Mouse (Mus musculus) ovary, adult 18-20 months (tissue): Measurements from ENCODE around the gene Arhgef33.
"Not testable (repeated sequence)": the region's sequence is repeated elsewhere in the genome, so short reads cannot be mapped to it uniquely, and the experiment has no call there.

Experiments
- DNase-seq: peaks from one replicate; pipeline ENCODE4 v3.0.0; 2022; ENCODE audit warnings: low spot score, mixed read lengths

The Arhgef33 gene

DNA sequence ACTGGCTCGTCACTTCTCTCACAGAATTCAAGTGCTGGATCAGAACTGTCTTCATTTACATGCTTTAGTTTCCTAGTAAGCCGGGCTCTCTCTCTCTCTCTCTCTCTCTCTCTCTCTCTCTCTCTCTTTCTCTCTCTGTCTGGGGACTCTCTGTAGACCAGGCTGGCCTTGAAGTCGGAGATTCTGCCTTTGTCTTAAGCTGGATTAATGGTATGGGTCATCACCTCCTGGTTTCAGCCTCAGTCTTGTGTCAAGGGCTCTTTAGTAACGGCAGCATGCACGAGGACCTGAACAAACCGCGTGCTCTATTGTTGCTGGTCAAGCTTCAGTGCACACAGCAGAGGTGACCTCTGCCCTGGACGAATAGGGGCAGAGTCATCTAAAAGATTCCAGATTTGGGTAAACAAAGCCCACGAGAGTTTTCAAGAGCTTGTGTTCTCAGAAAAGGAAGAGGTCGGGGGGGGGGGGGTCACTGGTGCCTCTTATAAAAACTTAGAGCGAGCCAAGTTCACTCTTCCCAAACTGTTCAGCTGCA is 39.5 kb downstream of the Arhgef33 start:
- no peak for DNase-seq

DNA sequence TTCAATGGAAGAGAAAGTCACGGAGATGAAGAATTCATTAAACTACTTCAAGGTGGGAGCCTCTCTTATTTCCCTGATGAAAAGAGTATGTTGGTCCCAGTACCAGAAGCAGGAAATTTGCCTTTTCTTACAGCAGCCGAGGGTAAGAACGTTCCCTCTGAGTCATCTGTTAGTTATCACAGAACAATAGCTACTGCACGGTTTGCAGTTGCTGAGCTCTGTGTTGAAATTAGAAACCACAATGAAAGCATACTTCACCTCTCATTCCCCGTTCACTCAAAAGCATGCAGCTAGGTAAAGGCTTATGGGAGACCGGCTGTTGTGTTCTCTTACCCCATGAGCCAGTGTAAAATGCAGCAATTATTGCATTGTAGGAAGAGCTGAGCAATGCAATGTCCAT is 40.0 kb downstream of the Arhgef33 start:
- DNase-seq: no peak

DNA sequence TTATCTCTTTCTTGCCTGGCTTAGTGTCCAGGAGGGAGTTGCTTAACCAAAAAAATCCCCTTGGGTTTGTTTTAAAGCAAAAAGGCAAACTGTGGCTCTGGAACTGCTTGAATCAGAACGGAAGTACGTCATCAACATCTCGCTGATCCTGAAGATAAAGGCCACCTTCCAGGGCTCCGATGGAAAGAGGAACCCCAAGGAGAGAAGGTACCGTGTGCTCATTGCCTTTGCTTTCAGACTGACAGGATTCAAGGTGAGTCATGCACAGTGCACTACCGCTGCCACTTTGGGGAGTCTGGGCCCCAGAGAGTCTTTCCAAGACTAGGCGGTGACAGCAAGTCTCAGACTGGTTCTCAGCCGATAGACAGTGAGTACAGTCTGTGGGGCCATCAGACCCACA is 53.0 kb downstream of the Arhgef33 start:
- no peak for DNase-seq

DNA sequence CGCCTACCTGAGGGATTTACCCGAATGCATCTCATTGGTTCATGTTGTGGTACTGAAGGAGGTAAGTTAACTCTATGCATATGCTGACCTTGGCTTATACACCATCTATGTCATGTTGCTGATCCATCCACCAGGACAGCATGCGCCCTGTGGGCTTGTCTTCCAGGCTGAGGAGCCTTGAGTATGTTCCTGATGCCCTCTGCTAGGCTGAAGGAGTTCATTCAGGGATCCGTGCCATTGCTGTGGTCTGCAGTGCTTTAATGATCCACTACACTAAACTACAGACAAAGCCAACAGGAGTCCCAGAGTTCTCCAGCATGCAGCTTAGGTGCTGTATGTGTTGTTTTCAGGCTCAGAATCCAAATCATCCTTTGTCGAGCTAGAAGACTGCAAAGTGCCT is 60.1 kb downstream of the Arhgef33 start:
- no peak for DNase-seq

DNA sequence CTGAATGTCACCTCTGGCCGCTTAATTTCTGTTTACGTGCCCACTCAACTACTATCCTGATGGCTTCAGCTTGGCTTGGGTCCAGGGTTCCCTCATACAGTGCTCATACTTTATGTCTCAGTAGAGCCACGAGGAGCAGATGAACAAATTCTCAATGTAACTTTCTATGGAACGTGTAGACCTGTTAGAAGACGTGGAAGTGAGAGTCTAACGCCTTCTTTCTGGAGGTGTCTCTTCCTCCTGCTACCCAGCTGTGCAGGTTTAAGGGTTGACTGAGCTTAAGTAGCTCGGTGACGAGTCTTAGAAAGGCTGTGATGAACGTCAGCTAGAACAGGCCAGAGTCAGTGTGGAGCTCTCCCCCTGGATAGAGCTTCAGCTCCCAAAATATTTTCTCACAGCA is 61.4 kb downstream of the Arhgef33 start:
- DNase-seq: no peak

DNA sequence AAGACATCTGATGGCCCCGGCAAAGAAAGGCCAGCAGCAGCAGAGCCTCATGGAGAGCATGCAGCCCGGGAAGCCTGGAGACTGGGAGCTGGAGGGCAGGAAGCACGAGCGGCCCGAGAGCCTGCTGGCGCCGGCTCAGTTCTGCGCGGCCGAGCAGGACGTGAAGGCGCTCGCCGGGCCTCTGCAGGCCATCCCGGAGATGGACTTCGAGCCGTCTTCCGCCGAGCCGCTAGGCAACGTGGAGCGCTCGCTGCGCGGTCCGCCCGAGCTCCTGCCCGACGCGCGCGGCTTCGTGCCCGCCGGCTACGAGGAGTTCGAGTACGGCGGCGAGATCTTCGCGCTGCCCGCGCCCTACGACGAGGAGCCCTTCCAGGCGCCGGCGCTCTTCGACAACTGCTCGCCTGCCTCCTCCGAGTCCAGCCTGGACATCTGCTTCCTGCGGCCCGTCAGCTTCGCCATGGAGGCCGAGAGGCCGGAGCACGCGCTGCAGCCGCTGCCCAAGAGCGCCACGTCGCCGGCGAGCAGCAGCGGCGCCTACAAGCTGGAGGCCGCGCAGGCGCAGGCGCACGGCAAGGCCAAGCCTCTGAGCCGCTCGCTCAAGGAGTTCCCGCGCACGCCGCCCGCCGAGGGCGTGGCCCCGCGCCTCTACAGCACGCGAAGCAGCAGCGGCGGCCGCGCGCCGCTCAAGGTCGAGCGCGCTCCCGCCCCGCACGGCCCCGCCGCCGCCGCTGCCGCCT is 66.0 kb downstream of the Arhgef33 start, which contains the start of gene Gm10190:
Gm10190 (minus strand) TSS at position 553 of the 737 bp plus-strand sequence.
- DNase-seq: peak; percentile 87

DNA sequence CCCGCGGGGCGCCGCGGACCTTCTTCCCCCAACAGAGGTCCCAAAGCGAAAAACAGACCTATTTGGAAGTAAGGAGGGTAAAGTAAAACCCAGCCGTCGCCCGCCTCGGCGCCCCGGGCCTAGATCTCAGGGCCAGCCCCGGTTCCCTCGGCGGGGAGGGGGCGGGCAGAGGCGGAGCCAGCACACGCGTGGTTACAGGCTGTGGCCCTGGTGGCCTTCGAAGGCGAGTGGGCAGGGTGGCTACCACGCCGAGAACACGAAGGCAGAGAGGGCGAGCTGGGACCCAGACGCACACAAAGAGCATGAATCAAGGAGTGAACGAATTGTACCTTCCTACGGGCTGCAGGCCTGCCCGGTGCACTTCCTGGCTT is 66.5 kb downstream of the Arhgef33 start:
- no peak for DNase-seq

DNA sequence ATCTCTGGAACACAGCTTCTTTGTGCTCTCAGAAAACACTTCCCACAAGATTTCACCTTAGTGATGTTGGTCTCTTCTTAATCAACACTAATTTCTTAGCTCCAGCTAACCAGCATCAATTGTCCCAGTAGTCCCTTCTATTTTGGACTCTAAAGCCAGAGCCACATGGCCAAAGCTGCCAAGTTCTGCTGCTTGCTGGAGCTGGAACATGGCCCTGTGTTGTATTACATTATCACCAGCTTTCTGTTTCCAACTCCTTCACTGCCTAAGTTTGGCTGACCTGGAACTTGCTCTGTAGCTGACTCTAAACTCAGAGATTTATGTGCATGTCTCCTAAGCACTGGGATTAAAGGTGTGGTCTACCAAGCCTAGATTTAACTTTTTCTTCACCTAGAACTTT is 71.2 kb downstream of the Arhgef33 start:
- not testable (repeated sequence) for DNase-seq

DNA sequence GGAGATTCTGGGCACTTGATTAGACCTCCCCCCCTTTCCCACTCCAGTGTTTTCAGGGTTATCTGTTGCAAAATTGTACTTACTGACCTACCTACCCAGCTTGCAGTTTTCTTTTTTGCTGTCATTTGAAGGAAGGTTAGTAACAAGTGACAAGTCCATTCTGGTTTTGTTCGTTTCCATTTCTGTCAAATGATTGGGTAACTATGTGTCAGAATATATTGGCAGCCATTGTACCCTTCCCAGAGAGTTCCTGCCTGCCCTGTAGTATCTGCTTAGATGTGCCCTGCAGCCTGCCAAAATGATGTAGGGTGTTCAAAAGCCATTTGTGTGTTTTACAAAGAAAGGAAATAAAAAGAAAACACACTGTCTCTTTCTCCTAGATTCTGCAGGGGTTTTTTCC is 78.5 kb downstream of the Arhgef33 start:
- DNase-seq: no peak

DNA sequence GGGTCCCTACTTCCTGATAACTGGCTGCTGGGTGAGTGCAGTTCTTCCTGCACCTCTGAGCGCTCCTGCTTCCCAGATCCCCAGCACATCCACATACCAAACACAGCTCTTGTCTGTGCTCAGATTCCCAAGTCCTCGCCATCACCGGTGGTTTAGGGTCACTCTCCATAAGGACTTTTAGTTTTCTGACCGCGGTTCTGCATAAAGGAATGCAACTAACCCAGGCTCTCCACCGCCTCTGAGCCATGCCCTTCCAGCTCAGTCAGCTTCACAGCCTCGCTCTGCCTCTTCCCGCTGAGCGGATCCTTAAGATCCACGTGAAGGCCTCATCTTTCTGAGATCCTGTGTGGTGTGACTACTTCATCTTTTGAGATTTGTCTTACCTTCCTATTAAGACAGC is 82.8 kb downstream of the Arhgef33 start:
- no peak for DNase-seq

DNA sequence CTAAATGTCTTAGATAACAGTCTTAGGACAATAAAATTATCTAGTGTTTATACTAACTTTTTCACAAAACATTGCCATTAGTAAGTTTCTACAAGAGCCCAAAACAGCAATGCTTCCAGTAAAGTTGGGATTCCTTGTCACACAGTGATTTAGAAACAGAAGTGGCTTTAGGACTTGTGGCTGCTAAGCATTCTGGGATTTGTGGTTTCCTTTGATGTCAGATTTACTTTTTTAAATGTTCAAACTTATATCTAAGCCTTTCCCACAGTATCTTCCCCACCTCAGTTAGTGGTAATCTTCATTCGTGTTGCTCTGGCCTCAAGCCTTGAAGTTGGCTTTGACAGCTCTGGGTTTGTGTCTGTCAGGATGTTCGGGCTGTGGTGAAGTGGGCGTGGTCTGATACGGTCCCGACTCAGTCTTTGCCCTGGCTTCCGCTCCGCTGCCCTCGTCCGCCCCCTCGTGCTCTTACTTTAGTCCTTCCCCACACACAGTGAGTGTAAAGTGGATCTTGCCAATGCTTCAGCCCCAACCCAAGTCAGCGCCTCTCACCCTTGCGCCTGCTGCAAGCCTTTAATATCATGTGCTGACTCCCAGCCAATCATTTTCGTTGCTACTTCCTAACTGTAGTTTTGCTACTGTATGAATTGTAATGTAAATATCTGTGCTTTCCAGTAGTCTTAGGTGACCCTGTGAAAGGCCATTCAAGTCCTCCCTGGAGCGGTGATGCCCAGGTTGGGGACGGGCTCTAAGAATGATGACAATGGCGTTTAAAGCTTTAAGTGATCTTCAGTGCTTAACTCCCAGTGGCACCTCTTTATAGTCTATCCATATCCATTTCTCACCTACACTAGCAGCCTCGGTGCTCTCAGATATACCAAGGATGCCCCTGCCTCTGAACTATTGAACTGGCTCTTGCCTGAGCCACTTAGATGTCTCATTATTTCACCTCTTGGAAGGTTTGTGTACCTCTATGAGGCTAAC is 84.5 kb downstream of the Arhgef33 start:
- DNase-seq: peak; percentile 24

DNA sequence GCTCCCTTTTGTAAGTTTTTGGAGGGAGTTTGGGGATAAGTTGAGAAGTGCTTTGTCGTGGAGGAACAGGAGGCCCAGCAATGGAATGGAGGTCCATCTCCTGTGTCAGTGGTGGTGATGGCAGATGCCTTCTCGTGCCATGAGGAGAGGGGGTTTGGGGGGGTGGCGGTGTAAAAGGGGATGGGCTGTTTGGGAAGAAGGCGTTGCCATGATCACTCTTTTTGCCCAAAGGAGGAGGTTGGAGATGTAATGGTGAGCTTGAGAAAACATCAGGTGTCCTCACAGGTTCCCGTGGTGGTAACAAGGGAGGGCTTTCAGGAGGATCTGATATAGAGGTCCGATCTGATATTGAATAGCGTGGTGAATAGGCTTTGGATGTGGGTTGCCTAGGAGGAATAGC is 91.0 kb downstream of the Arhgef33 start:
- no peak for DNase-seq

DNA sequence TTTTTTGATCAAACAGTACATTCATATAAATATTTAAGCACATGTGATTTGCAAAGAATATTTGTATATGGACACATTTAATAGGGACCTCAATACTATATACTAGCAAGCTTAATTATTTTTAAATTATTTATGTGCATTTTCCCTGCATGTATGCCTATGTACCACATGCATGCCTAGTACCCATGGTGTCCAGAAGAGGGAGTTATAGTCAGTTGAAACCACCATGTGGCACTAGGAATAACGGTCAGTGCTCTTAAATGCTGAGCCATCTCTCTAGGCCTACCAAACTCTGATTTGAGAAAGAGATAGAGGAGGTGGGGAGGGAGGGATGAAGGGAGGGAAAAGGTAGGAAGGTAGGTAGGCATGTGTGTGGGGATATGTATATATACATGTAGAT is 104.0 kb downstream of the Arhgef33 start:
- no peak for DNase-seq

DNA sequence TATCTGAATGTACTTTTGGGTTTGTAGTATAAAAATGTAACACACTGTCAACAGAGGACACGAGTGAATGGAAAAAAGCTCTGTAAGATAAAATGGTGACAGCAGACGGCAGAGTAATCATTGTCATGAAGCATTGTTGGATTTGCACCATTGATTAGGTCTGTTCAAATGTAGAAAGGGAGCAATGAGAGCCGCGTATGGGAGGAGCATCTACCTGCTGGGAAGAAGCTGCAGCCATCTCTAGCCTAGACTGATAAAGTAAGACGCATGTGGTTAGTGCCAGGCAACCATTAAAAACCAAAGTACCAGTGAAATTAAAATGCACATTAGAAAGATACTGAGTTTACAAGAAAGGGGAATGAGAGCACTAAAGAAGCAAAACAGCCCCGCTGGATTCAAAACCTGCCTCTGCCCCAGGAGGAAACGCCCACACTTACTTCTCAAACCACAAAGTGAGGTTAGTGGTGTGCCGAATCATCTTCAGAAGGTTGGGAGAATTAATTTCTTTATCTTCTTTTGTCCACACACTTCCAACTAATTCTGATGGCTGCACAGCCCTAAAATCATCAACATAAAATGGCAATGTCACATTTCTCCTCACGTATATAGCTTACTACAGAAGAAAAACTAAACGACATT is 111.5 kb downstream of the Arhgef33 start:
- DNase-seq: no peak

DNA sequence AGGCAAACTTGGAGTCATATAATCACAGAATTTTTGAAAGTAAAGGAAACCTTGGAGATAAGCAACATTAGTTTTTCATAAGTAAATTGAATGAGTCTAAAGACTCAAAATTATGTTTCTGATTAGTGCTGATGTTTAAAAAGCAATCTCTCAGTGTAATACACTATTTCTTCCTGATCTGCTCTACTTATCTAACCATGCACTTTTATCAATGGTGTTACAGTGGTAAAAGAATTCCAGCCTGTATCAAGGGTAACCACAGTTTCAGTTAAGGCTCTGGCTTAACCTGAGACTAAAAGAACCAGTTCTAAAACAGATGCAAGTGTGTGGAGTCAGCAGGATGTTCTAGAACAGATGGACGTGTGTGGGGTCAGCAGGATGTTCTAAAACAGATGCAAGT is 113.8 kb downstream of the Arhgef33 start:
- DNase-seq: no peak

DNA sequence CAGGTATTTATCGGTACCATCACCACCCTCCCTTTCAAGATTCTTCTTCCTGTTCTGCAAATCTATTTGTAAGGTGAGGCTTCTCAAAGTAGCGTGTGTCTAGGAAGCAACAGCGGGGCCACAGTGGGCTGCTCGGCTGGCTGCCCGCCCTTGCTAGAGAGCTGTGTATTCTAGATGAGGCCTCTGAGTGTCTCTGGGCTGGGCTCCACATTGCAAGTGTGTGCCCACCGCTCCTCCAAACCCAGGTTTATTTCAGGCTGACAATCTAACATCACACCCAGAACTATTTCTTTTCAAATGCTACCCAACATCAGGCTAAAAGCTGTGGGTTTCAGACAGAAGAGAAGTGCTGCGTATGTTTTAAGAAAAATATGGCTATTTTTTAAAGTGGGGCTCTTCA is 119.0 kb downstream of the Arhgef33 start:
- DNase-seq: no peak

DNA sequence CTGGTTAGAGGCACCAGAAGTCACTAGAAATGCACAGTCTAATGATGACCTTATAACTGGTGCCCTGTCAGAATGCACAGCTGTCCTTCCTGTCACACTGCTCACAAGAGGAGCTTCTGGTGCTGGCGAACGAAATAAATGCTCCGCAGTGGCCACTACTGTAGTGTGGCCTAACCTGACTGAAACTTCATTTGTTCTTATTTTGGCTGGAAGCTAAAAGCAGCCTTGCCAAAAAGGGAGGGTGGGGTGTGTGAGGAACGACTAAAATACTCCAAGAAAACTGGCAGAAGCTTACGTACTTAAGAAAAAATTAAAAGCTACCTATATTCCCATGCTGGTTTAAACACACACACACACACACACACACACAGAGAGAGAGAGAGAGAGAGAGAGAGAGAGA is 119.7 kb downstream of the Arhgef33 start:
- no peak for DNase-seq

DNA sequence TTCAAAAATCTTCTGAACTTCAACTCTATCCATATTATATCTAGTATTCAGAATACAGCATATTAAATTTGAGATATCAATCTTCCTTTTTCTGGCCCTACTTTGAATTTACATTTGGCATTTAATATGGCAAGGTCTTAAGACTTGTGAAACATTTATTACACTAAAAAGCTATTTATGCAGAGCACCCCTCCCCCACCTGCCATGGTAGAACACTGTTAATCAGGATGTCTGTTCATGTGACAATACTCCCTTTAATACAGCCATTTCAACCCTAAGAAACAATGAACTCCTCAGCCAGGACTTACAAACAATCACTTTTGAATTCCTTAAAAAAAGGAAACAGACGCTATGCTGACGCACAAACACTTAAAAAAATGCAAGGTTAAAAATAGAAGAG is 120.8 kb downstream of the Arhgef33 start:
- no peak for DNase-seq

DNA sequence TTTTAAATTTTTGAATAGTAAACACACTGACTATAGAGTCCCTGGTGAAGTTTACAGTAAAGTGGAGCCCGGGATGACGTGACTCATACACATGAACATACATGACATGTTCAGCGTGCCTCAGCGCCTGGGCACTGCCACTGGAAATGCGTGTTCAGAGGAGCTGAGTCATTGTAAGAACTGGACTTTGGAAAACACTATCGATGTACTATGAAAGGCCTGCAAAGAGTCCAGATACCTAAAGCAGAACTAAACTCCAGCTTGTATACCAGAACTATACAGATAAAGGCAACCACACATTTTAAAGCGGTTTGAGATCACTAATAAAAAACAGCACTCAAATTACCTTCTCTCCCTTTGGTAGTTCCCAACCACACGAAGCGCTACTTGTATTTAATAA is 124.8 kb downstream of the Arhgef33 start:
- no peak for DNase-seq

DNA sequence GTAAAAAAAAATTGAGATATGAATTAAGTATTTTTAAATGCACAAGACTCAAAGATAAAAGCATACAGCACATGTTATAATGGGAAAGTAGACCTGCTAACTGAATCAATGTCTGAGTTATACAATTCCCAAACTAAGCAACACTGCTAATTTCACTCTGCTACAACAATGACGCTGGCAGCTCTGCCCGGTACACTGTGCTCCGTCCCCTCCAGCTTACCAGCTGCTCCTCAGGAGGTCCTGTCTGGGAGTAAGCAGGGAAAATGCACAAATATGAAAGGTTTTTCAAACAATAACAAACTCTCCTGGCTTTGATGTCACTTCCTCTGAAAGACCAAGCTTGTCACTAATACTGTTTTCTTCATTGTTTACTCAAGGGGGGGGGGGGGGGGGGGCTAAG is 127.2 kb downstream of the Arhgef33 start:
- no peak for DNase-seq

DNA sequence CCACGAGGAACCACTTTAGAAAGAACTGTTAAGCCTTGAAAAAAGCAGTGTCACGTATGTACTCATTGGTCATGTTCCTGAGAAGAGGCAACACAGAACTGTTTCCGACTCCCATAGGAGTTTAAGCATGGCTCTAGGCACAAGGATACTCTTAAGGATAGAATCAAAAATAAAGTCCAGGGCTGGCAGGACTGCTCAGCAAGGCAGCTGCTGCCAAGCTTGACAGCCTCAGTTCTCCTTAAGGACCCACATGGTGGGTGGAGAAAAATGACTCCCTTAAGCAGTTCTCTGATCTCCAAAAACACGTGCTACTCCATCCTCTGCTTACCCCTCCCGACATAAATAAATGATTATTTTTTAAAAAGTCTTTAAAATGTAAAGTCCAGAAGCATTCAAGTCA is 128.5 kb downstream of the Arhgef33 start:
- DNase-seq: no peak

DNA sequence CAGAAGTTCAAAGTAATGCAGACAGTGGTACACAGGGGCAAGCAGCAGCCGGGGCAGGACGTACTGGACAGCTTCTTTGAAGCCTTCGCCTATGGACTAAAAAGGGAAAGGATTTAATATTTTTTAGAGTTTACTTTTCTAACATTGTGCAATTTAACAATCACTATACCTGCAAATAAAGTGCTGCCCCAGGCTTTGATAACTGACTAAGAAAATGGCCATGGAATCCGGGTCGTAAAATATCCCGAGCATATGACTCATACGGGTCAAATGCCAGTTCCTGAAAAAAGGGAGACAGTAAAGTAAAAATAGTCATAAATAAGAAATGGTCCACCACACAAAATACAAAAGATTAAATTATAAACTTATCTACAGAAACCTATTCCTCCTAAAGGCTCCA is 138.2 kb downstream of the Arhgef33 start:
- no peak for DNase-seq

DNA sequence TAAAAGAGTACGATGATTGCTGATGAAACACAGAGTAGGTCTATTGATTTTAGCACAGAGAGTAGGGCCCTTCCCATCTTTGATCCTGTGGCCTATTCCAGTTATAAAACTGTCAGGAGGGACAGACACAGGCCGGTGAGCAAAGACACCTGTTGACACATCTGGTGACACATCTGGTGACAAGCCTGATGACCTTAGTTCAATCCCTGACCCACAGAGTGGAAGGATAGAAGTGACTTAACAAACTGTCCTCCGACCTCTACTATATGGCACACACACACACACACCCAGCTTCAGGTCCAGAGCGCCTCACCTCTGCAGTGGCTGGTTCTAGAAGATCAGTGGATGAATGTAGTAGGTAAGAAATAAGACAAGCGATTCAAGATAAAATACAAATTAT is 139.3 kb downstream of the Arhgef33 start:
- DNase-seq: no peak
